Mouse (Mus musculus) forebrain, embryonic 10.5 days (tissue): ENCODE data around the gene 2410015M20Rik. TPM values are rescaled to one million over a fixed set of nuclear protein-coding genes. Genes with fewer than 3 reads are reported as not detected.
"Not testable (repeated sequence)": the region's sequence is repeated elsewhere in the genome, so short reads cannot be mapped to it uniquely, and the experiment has no call there.

ENCODE experiments used
- DNase-seq: peaks from one replicate; pipeline ENCODE4 v3.0.0-alpha.2; 2017; ENCODE audit warnings: low spot score; ENCODE audit errors: extremely low spot score
- H3K27ac ChIP-seq: fragments of 300-500 bp; sonication (generic); 2 replicates; pipeline ENCODE4 v1.5.1; 2016; ENCODE audit warnings: mild to moderate bottlenecking
- H3K27me3 ChIP-seq: fragments of 300-500 bp; sonication (generic); 2 replicates; pipeline ENCODE4 v1.6.1; 2016; ENCODE audit warnings: mild to moderate bottlenecking; ENCODE audit not compliant: poor library complexity, severe bottlenecking
- H3K36me3 ChIP-seq: fragments of 300-500 bp; sonication (generic); replicated peaks from 2 replicates; pipeline ENCODE4 v1.6.1; 2016; ENCODE audit warnings: mild to moderate bottlenecking, moderate library complexity
- H3K4me1 ChIP-seq: fragments of 300-500 bp; sonication (generic); 2 replicates; pipeline ENCODE4 v1.6.1; 2016
- H3K4me3 ChIP-seq: fragments of 300-500 bp; sonication (generic); 2 replicates; pipeline ENCODE4 v1.5.1; 2016; ENCODE audit warnings: mild to moderate bottlenecking, moderate library complexity
- H3K9me3 ChIP-seq: fragments of 300-500 bp; sonication (generic); 2 replicates; pipeline ENCODE4 v1.6.1; 2016; ENCODE audit warnings: mild to moderate bottlenecking, moderate library complexity
- WGBS: fragments of 180-500 bp; shearing (Covaris S2); methylation state at CpG from one replicate; pipeline ENCODE4 v1.1.7; 2016; 5-methylcytosine and 5-hydroxymethylcytosine counted together
- polyA plus RNA-seq: library from polyadenylated mRNA; unstranded; fragments of >200 nt; fragmentation: Nextera tagmentation; extraction: Ambion mirVana; gene quantifications from 2 replicates; pipeline ENCODE4 v1.2.1, GENCODE M21; 2016

2410015M20Rik gene
- polyA plus RNA-seq, 1 experiment from 2014 or later, result 193 TPM

- H3K27me3 ChIP-seq, result no peaks in the 10 kb centered on the region
- H3K9me3 ChIP-seq, result no peaks in the 10 kb centered on the region
- H3K27ac ChIP-seq, result peak within 1 kb of the TSS; percentile 94
- WGBS, result under 1% methylated on average over 51 of the region's 51 CpGs
- peaks cover 36% of the 10 kb centered on the region for H3K36me3 ChIP-seq
- H3K4me3 ChIP-seq, result peak within 1 kb of the TSS; percentile 100
- DNase-seq, result peak; percentile 99
- peaks cover 33% of the 10 kb centered on the region for H3K4me1 ChIP-seq
Measured at GRCm38 (mm10) chr17:56626754-56627470, 17.3 kb upstream of the 2410015M20Rik start, which contains the start of gene Lonp1. Lonp1 (minus strand) TSS chr17:56626887.

- Histone ChIP-seq H3K36me3 (peaks cover 43% of the 10 kb centered on the region), H3K4me1 (peaks cover 33% of the 10 kb centered on the region), H3K4me3 (peak overlapping the region; percentile 100), H3K27ac (peak overlapping the region; percentile 94), H3K9me3 (no peaks in the 10 kb centered on the region), H3K27me3 (no peaks in the 10 kb centered on the region)
- DNase-seq, result no peak
- WGBS, result 1% methylated on average over 32 of the region's 32 CpGs
Measured at GRCm38 (mm10) chr17:56626260-56626659, 16.7 kb upstream of the 2410015M20Rik start.

DNA sequence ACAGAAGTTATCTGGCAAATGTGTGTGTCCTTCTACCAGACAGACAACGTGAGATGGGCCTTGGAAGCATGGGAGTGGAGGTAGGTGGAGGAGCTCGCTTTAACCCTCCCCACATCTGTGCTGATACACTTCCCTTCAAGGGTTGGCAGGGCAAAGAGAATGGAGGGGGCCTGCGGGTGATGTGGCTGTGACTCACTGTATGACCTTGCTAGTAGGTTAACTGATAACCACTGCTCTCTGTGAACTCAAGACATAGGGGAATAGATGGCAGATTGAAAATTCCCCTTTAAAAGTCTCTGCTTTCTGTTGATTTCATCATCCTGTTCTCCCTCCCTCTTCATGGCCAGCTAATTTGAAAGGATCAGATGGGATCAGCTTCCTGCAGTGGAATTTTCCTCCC lies 15.9 kb upstream of the 2410015M20Rik start:
- H3K4me3 ChIP-seq, result peak overlapping the region; percentile 100
- DNase-seq, result no peak
- WGBS, result 87% methylated on average over 3 of the region's 3 CpGs
- H3K27ac ChIP-seq, result no peak overlapping the region
- H3K9me3 ChIP-seq, result no peaks in the 10 kb centered on the region
- no peaks in the 10 kb centered on the region for H3K27me3 ChIP-seq
- H3K36me3 ChIP-seq, result peaks cover 50% of the 10 kb centered on the region
- H3K4me1 ChIP-seq, result peaks cover 33% of the 10 kb centered on the region

- Histone ChIP-seq H3K9me3 (no peaks in the 10 kb centered on the region), H3K4me1 (peaks cover 21% of the 10 kb centered on the region), H3K4me3 (no peak overlapping the region), H3K36me3 (peaks cover 89% of the 10 kb centered on the region), H3K27me3 (no peaks in the 10 kb centered on the region), H3K27ac (no peak overlapping the region)
- no peak for DNase-seq
- 92% methylated on average over 8 of the region's 8 CpGs for WGBS
Measured at GRCm38 (mm10) chr17:56617628-56618027, 8.1 kb upstream of the 2410015M20Rik start.

DNA sequence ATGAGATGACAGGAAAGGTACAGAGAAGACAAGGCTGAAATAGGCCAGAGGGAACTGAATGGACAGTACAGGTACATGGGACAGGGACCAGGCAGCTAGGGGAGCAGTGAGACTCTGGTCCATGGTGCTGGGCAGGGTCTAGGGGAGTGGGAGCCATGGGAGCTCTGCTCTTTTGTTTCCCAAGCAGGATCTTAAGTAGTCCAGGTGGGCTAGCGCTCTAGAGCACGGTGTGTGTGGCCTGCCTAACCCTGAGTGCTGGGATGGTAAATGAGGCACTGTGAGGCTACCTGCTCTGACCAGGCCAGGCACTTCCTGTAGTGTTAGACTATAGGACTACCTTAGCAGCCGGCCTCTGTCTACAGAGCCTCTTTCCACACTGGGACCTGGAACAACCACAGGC lies 7.2 kb upstream of the 2410015M20Rik start:
- DNase-seq, result no peak
- no peak overlapping the region for H3K4me3 ChIP-seq
- peaks cover 30% of the 10 kb centered on the region for H3K4me1 ChIP-seq
- H3K9me3 ChIP-seq, result no peaks in the 10 kb centered on the region
- H3K36me3 ChIP-seq, result peaks cover 80% of the 10 kb centered on the region
- 88% methylated on average over 3 of the region's 3 CpGs for WGBS
- H3K27me3 ChIP-seq, result no peaks in the 10 kb centered on the region
- no peak overlapping the region for H3K27ac ChIP-seq

DNA sequence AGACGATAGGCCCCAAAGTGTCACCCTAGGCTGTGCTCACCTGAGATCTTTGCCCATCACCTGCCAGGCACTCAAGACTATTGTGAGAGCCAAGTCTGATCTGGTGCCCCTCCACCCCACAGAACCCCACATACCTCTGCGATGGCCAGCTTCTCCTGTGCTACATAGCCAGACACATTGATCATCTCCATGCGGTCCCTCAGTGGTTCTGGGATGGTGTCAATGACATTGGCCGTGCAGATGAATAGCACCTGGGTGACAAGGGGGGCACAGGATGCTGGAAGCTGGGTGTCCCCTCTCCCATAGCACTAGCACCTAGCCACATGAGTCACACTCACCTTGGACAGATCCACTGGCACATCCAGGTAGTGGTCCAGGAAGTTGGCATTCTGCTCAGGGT lies 6.2 kb upstream of the 2410015M20Rik start:
- Histone ChIP-seq H3K9me3 (no peaks in the 10 kb centered on the region), H3K27ac (no peak overlapping the region), H3K36me3 (peaks cover 71% of the 10 kb centered on the region), H3K4me3 (peak overlapping the region; percentile 83; the same call in 1 of the 2 replicates), H3K4me1 (peaks cover 38% of the 10 kb centered on the region), H3K27me3 (no peaks in the 10 kb centered on the region)
- 93% methylated on average over 4 of the region's 4 CpGs for WGBS
- no peak for DNase-seq

GRCm38 (mm10) chr17:56615136-56615784 lies 5.7 kb upstream of the 2410015M20Rik start:
- no peaks in the 10 kb centered on the region for H3K27me3 ChIP-seq
- no peak for DNase-seq
- H3K27ac ChIP-seq, result peak overlapping the region; percentile 96; the same call in 1 of the 2 replicates
- H3K4me3 ChIP-seq, result peak overlapping the region; percentile 83
- H3K9me3 ChIP-seq, result no peaks in the 10 kb centered on the region
- peaks cover 65% of the 10 kb centered on the region for H3K36me3 ChIP-seq
- 90% methylated on average over 11 of the region's 11 CpGs for WGBS
- peaks cover 42% of the 10 kb centered on the region for H3K4me1 ChIP-seq

DNA sequence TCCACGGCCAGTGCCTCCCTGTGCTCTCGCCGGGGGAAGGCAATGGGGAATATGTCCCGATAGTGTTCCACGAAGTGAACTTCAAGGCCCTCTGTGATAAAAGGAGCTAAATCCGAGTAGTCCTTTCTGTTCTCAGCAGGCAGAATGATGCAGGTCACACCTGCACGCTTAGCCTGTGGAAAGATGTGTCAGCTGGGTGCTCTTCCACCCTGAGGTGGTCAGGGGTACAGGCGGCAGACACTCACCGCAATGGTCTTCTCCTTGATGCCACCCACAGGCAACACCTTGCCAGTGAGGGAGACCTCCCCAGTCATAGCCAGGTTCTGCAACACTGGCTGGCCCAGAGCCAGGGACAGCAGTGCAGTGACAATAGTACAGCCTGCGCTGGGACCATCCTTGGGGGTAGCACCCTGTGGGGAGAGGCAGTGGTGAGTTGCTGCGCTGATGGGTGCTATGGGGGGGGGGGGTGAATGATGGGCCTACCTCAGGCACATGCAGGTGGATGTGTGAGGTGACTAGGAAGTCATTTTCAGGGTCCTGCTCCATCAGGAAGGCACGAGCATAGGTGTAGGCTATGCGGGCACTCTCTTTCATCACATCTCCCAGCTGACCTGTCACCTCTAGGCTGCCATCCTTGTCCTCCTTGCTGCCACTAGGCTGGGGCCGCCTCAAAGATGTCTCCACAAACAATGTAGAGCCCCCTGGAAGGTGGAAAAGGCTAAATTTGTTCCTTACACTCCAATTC lies 5.0 kb upstream of the 2410015M20Rik start:
- Histone ChIP-seq H3K9me3 (no peaks in the 10 kb centered on the region), H3K36me3 (peaks cover 58% of the 10 kb centered on the region), H3K4me1 (peaks cover 47% of the 10 kb centered on the region), H3K27ac (peak overlapping the region; percentile 96), H3K27me3 (no peaks in the 10 kb centered on the region), H3K4me3 (peak overlapping the region; percentile 83)
- 36% methylated on average over 14 of the region's 14 CpGs for WGBS
- no peak for DNase-seq

DNA sequence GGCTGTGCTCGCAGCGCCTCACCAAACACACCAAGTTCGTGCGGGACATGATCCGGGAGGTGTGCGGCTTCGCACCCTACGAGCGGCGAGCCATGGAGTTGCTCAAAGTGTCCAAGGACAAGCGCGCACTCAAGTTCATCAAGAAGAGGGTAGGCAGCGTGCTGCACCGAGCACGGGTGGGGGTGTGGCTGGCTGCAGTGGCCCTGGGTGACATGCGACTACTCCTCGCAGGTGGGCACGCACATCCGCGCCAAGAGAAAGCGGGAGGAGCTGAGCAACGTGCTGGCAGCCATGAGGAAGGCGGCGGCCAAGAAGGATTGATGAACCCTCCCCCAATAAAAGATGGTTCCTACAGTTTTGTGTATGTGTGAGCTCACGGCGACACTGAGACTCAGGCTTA lies 4.3 kb upstream of the 2410015M20Rik start:
- not testable (repeated sequence) for DNase-seq, H3K27me3 ChIP-seq, H3K9me3 ChIP-seq
- H3K36me3 ChIP-seq, result peaks cover 52% of the 10 kb centered on the region
- H3K4me1 ChIP-seq, result peaks cover 52% of the 10 kb centered on the region
- peak overlapping the region; percentile 96 for H3K27ac ChIP-seq
- H3K4me3 ChIP-seq, result peak overlapping the region; percentile 83
- under 1% methylated on average over 26 of the region's 26 CpGs for WGBS

GRCm38 (mm10) chr17:56613236-56613844 lies 3.8 kb upstream of the 2410015M20Rik start, which contains the start of gene Rpl36:
Rpl36 (plus strand) TSS chr17:56613416.
- H3K27ac ChIP-seq, result peak within 1 kb of the TSS; percentile 96
- H3K4me3 ChIP-seq, result peak within 1 kb of the TSS; percentile 83
- peaks cover 57% of the 10 kb centered on the region for H3K4me1 ChIP-seq
- under 1% methylated on average over 52 of the region's 52 CpGs for WGBS
- no peaks in the 10 kb centered on the region for H3K9me3 ChIP-seq
- peak; percentile 94 for DNase-seq
- peaks cover 46% of the 10 kb centered on the region for H3K36me3 ChIP-seq
- H3K27me3 ChIP-seq, result no peaks in the 10 kb centered on the region

DNA sequence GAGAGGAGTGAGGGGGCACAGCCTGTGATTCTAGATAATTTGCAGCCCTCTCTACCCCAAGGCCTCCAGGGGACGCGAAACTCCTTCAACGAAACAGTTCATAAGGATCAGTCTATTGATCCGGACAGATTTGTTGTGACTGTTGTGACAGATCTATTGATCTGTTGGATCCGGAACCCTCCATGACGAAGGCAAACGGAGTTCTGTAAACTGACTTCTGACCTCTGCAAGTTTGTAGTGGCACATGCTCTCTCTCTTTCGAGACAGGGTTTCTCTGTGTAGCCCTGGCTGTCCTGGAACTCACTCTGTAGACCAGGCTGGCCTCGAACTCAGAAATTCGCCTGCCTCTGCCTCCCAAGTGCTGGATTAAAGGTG lies 3.0 kb upstream of the 2410015M20Rik start:
- WGBS, result 74% methylated on average over 10 of the region's 10 CpGs
- H3K4me3 ChIP-seq, result peak overlapping the region; percentile 42; the same call in 1 of the 2 replicates
- peaks cover 46% of the 10 kb centered on the region for H3K36me3 ChIP-seq
- peaks cover 65% of the 10 kb centered on the region for H3K4me1 ChIP-seq
- not testable (repeated sequence) for DNase-seq, H3K9me3 ChIP-seq, H3K27me3 ChIP-seq
- peak overlapping the region; percentile 75; the same call in 1 of the 2 replicates for H3K27ac ChIP-seq

DNA sequence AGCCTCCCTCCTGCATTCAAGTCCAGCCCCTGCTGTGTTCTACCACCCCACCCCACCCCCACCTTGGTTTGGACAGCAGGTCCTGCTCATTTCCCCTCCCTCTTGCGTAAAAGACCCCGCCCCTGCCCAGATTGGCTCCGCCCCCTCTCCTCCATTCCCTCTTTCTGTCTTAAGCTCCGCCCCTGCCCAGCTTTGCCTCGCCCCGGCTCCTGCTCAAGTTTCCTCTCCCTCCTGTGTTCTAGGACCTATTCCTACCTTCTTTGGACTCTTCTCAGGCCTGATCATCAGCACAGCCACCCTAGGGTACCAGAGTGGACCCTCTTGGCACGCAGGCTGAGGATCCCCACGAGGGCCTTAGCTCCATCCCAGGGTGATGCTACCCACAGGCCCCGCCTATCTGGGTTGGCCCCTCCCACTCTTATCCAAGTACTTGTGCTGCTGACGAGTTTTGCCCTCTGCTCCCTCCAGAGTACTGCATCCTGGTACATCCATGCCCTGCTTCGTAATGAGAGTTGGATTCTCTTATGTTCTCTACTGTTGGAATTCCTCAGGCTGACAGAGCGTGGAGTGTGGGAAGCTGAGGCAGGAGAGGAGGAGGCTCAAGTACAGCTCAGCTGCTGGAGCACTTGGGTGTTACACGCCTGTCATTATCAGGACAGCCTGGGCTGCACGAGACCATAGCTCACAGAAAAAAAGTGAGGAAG lies 2.4 kb upstream of the 2410015M20Rik start:
- Histone ChIP-seq H3K9me3 (no peaks in the 10 kb centered on the region), H3K4me3 (peak overlapping the region; percentile 42), H3K27ac (peak overlapping the region; percentile 75), H3K27me3 (no peaks in the 10 kb centered on the region), H3K36me3 (peaks cover 46% of the 10 kb centered on the region), H3K4me1 (peaks cover 66% of the 10 kb centered on the region)
- DNase-seq, result peak; percentile 50
- WGBS, result 10% methylated on average over 14 of the region's 14 CpGs
